Mouse (Mus musculus) lung, adult 2 months (tissue): ENCODE measurements around the gene Cby1.

Experiments
- CTCF ChIP-seq: fragments of 200-500 bp; IDR thresholded peaks from 2 replicates; pipeline ENCODE4 v1.5.1; 2011; ENCODE audit warnings: mild to moderate bottlenecking, low read length, control low read depth; ENCODE audit not compliant: insufficient read depth
- POLR2A ChIP-seq: fragments of 200-500 bp; IDR thresholded peaks from 2 replicates; pipeline ENCODE4 v1.6.1; 2011; ENCODE audit warnings: low read depth, mild to moderate bottlenecking, control low read depth, low read length, borderline replicate concordance; ENCODE audit errors: extremely low read depth

DNA sequence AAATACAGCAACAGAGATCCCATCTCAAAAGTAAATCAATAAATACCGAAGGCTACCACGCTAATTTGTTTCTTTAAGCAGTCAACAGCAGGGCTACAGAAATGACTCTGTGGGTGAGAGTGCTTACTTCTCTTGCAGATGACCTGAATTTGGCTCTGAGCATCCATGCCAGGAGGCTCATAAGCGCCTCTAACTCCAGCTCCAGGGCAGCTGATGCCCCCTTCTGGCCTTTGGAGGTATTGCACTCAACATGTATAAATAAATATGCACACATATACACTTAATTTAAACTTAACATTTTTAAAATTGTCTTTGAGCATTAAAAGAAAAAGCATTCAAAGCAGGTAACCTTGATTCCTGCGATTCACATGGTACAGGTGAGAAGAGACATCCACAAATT, 7.5 kb upstream of the Cby1 start:
- TF ChIP-seq POLR2A (no peak), CTCF (peak; percentile 46)
